Comparison of ENCODE assay signal across 21 mouse cellular contexts in the genomic region with DNA sequence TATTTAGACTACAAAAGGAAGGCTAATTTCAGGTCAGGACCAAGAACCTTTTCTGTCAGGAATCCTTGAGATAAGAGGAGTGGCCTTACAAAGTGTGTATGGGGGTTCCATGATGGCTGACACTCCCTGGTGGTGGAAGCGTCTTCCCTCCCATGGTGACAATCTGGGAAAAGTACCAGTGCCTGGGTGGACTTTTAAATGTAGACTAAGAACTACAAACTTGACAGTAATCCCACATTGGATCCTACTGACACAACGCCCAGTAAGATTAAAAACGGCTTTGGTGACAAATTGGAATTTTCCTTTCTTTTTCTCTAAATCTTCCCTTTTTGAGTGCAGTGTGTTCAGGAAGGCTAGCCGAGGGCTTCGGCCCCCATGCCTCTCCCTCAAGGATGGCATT.
DNase-seq lines count a peak whose midpoint lies in the region; ATAC-seq and TF ChIP-seq lines count a peak whose summit lies in the region.
"Had no signal": no experiment of that assay in that cellular context is flagged by ENCODE, and none has a peak within 500 bp of the region (broad histone marks: within the 10 kb centered on the region; RNA-seq: fewer than 3 reads in every experiment).

No protein-coding gene starts in this region.

- no peak for DNase-seq in frontal cortex, postnatal 25 days (ENCODE audit: low spot score in 2 of 2)
- no peak for DNase-seq in intestine, embryonic 14.5 days (ENCODE audit: low spot score)
- DNase-seq in stomach, postnatal 0 days (ENCODE audit: low spot score), result no peak
- peak; percentile 39 for DNase-seq in telencephalon, adult 2 months (ENCODE audit: low read depth, low spot score)
- DNase-seq: adrenal gland, adult 8-10 months; cerebellum, adult 9-11 months; gastrocnemius, postnatal 10 days; heart, adult 2 months; kidney, adult 8-10 months; lung, adult 2 months; right cerebral cortex, postnatal 25 days had no signal

- no peak for TF ChIP-seq CTCF in intestine, postnatal 0 days (IDR thresholded peaks at IDR 0.05; ENCODE audit: low read depth)
- no peak for TF ChIP-seq CTCF in stomach, postnatal 0 days (IDR thresholded peaks at IDR 0.05; ENCODE audit: low read depth)

- WGBS in intestine, embryonic 14.5 days, result 64% methylated on average over 5 of the region's 5 CpGs
- WGBS in intestine, postnatal 0 days, result 77% methylated on average over 5 of the region's 5 CpGs
- 72% methylated on average over 5 of the region's 5 CpGs for WGBS in stomach, embryonic 15.5 days
- WGBS in stomach, postnatal 0 days, result 56% methylated on average over 5 of the region's 5 CpGs

- no peak overlapping the region for H3K9ac ChIP-seq in intestine, embryonic 14.5 days (ENCODE audit: low read length)
- H3K9ac ChIP-seq in intestine, postnatal 0 days (ENCODE audit: low read depth, low read length), result no peak overlapping the region
- H3K9ac ChIP-seq in stomach, embryonic 15.5 days, result no peak overlapping the region
- no peak overlapping the region for H3K9ac ChIP-seq in stomach, postnatal 0 days (ENCODE audit: low read length)
- H3K9ac ChIP-seq: hindbrain, embryonic 15.5 days; liver, embryonic 12.5 days; midbrain, embryonic 15.5 days had no signal

- no peak overlapping the region for H3K4me3 ChIP-seq in intestine, embryonic 14.5 days (ENCODE audit: low read depth, low read length)
- H3K4me3 ChIP-seq in intestine, postnatal 0 days (ENCODE audit: low read depth, low read length), result no peak overlapping the region
- H3K4me3 ChIP-seq in stomach, embryonic 15.5 days (replicated peaks), result no peak overlapping the region
- no peak overlapping the region for H3K4me3 ChIP-seq in stomach, postnatal 0 days (ENCODE audit: low read depth, low read length)
- H3K4me3 ChIP-seq: heart, adult 2 months; hindbrain, embryonic 15.5 days; liver, embryonic 12.5 days; megakaryocyte, embryonic 14.5 days; midbrain, embryonic 15.5 days; myocyte had no signal

- H3K36me3 ChIP-seq in intestine, embryonic 14.5 days (ENCODE audit: control insufficient read depth, insufficient read depth, low read length), result no peaks in the 10 kb centered on the region
- no peaks in the 10 kb centered on the region for H3K36me3 ChIP-seq in intestine, postnatal 0 days (ENCODE audit: control insufficient read depth, insufficient read depth)
- no peaks in the 10 kb centered on the region for H3K36me3 ChIP-seq in stomach, embryonic 15.5 days
- H3K36me3 ChIP-seq in stomach, postnatal 0 days (ENCODE audit: control insufficient read depth, insufficient read depth, low read length), result no peaks in the 10 kb centered on the region
- H3K36me3 ChIP-seq: hindbrain, embryonic 15.5 days; liver, embryonic 12.5 days; midbrain, embryonic 15.5 days had no signal

- H3K4me1 ChIP-seq in intestine, embryonic 14.5 days (replicated peaks; ENCODE audit: control insufficient read depth, insufficient read depth, low read length), result peaks cover 26% of the 10 kb centered on the region
- H3K4me1 ChIP-seq in intestine, postnatal 0 days (replicated peaks; ENCODE audit: control insufficient read depth, insufficient read depth, low read length), result no peaks in the 10 kb centered on the region
- H3K4me1 ChIP-seq in stomach, embryonic 15.5 days, result peaks cover 10% of the 10 kb centered on the region
- H3K4me1 ChIP-seq in stomach, postnatal 0 days (replicated peaks; ENCODE audit: control insufficient read depth, insufficient read depth), result no peaks in the 10 kb centered on the region
- H3K4me1 ChIP-seq: midbrain, embryonic 15.5 days had no signal

- H3K27me3 ChIP-seq in intestine, embryonic 14.5 days (replicated peaks; ENCODE audit: control insufficient read depth, insufficient read depth, low read length), result no peaks in the 10 kb centered on the region
- H3K27me3 ChIP-seq in intestine, postnatal 0 days (replicated peaks; ENCODE audit: control insufficient read depth, insufficient read depth, low read length), result no peaks in the 10 kb centered on the region
- no peaks in the 10 kb centered on the region for H3K27me3 ChIP-seq in stomach, embryonic 15.5 days (replicated peaks)
- no peaks in the 10 kb centered on the region for H3K27me3 ChIP-seq in stomach, postnatal 0 days (ENCODE audit: control insufficient read depth, insufficient read depth, low read length)
- H3K27me3 ChIP-seq: hindbrain, embryonic 15.5 days; liver, embryonic 12.5 days; midbrain, embryonic 15.5 days had no signal

- no peaks in the 10 kb centered on the region for H3K9me3 ChIP-seq in intestine, embryonic 14.5 days (ENCODE audit: control insufficient read depth, low read length)
- H3K9me3 ChIP-seq in intestine, postnatal 0 days (ENCODE audit: control insufficient read depth), result no peaks in the 10 kb centered on the region
- H3K9me3 ChIP-seq in stomach, embryonic 15.5 days, result no peaks in the 10 kb centered on the region
- H3K9me3 ChIP-seq in stomach, postnatal 0 days (ENCODE audit: control insufficient read depth, low read length), result no peaks in the 10 kb centered on the region
- H3K9me3 ChIP-seq: hindbrain, embryonic 15.5 days; liver, embryonic 12.5 days; midbrain, embryonic 15.5 days had no signal

- H3K4me2 ChIP-seq in intestine, embryonic 14.5 days (ENCODE audit: low read length), result no peak overlapping the region
- H3K4me2 ChIP-seq in intestine, postnatal 0 days (replicated peaks; ENCODE audit: low read depth), result no peak overlapping the region
- no peak overlapping the region for H3K4me2 ChIP-seq in stomach, embryonic 15.5 days
- H3K4me2 ChIP-seq in stomach, postnatal 0 days (replicated peaks; ENCODE audit: low read depth), result no peak overlapping the region
- H3K4me2 ChIP-seq: hindbrain, embryonic 15.5 days; liver, embryonic 12.5 days; midbrain, embryonic 15.5 days had no signal

- TF ChIP-seq EP300 in stomach, postnatal 0 days (optimal IDR thresholded peaks at IDR 0.05), result no peak

- H3K27ac ChIP-seq in intestine, embryonic 14.5 days (ENCODE audit: low read depth), result peak overlapping the region; percentile 67
- no peak overlapping the region for H3K27ac ChIP-seq in intestine, postnatal 0 days (ENCODE audit: low read depth, low read length)
- peak overlapping the region; percentile 28; the same call in 1 of the 2 replicates for H3K27ac ChIP-seq in stomach, embryonic 15.5 days
- no peak overlapping the region for H3K27ac ChIP-seq in stomach, postnatal 0 days (replicated peaks)
- H3K27ac ChIP-seq: heart, adult 2 months; hindbrain, embryonic 15.5 days; liver, embryonic 12.5 days; midbrain, embryonic 15.5 days had no signal

- peak; percentile 86 for ATAC-seq in frontal cortex, adult (ENCODE audit: low TSS enrichment)
- no peak for ATAC-seq in intestine, embryonic 14.5 days (replicated peaks; ENCODE audit: low FRiP score, low TSS enrichment, low read depth)
- no peak for ATAC-seq in intestine, postnatal 0 days
- no peak for ATAC-seq in stomach, embryonic 15.5 days (ENCODE audit: insufficient read depth, low FRiP score, low read depth)
- no peak for ATAC-seq in stomach, postnatal 0 days (ENCODE audit: low FRiP score, low TSS enrichment)
- ATAC-seq in erythroid progenitor cell, adult 5-6 weeks (replicated peaks; ENCODE audit: low FRiP score, poor library complexity, severe bottlenecking), result no peak
- ATAC-seq: forebrain, embryonic 14.5 days; liver, embryonic 12.5 days; midbrain, embryonic 15.5 days had no signal

Comparison
In these comparisons a context has a peak if more than half of its experiments do, and no peak if none do; other contexts are left out.
1. H3K27ac ChIP-seq: peak in intestine, embryonic 14.5 days (single experiment) and stomach, embryonic 15.5 days (single experiment); none in intestine, postnatal 0 days (single experiment) and stomach, postnatal 0 days (single experiment).